Mouse (Mus musculus): ENCODE data around the gene Egr4.

The Egr4 gene

DNA sequence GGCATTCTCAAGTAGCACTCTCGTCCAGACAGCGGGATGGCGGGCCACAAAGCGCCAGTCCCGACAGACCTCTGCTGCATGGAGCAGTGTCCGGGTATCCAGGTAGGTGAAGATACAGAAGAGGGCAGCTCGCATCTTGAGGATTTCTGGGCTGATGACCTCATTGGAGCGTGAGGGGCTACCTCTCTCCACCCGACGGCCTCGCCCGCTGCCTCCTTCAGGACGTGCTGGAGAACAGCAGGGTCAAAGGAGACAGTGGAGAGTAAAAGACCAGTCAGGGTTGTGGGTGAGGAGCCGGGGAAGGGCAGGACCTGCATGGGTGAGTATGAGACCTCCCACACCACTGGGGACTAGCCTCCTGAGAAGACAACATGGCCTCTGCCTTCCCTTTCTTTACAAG is 35.0 kb downstream of the Egr4 start:
- Histone ChIP-seq H3K36me3 (ENCODE audit: control insufficient read depth, insufficient read depth, low read length, poor library complexity, severe bottlenecking) (no peaks in the 10 kb centered on the region), H3K27me3 (ENCODE audit: control insufficient read depth, insufficient read depth, low read length, poor library complexity, severe bottlenecking) (no peaks in the 10 kb centered on the region)
- no peak for DNase-seq (ENCODE audit: low read depth, low spot score)

DNA sequence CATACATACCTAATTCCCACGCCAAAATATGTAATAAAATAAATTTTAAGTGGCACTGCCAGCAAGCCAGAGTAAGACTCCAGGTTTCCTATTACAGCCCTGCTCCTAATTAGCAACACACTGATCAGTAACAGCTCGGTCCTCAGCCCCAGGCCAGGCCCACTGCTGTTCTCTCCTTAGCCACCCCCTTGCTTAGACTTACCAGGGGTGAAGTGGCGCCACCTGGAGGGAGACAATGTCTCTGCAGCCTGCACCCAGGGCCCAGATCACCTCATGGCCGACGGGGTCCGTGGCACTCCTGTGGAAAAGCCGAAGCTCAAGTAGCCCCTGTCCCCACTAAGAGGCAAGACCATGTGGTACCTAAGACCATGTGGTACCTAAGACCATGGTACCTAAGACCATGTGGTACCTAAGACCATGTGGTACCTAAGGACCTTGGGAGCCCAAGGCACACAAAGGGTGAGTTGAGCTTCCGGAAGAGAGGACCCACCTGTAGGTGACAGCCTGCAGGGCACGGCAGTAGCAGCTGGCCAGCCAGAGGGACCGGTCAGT is 35.9 kb downstream of the Egr4 start:
- Histone ChIP-seq H3K36me3 (ENCODE audit: control insufficient read depth, insufficient read depth, low read length, poor library complexity, severe bottlenecking) (no peaks in the 10 kb centered on the region), H3K27me3 (ENCODE audit: control insufficient read depth, insufficient read depth, low read length, poor library complexity, severe bottlenecking) (no peaks in the 10 kb centered on the region)
- peak; percentile 53 for DNase-seq (ENCODE audit: low read depth, low spot score)

GRCm38 (mm10) chr6:85475581-85475980 is 37.8 kb downstream of the Egr4 start:
- no peak for DNase-seq (ENCODE audit: low read depth, low spot score)
- no peaks in the 10 kb centered on the region for H3K27me3 ChIP-seq (ENCODE audit: control insufficient read depth, insufficient read depth, low read length, poor library complexity, severe bottlenecking)
- no peaks in the 10 kb centered on the region for H3K36me3 ChIP-seq (ENCODE audit: control insufficient read depth, insufficient read depth, low read length, poor library complexity, severe bottlenecking)

DNA sequence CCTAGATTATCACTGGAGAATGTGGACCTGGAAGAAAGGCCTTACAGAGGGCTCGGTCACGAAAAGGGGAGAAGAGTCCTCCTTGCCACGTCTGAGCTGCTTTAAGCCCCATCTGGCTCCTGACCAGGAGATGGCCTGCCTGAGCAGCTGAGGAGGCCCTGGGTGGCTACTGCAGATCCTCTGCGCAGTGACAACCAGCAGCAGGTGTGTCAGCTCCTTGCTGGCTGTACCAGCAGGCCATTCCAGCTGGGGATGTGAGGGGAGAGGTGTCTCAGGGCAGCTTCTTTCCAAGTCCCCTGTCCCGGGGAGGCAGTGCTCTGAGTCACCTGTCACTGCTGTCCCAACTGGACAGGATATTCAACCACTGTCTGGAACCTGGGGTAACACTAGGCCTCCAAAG is 40.8 kb downstream of the Egr4 start:
- H3K36me3 ChIP-seq (ENCODE audit: control insufficient read depth, insufficient read depth, low read length, poor library complexity, severe bottlenecking) = no peaks in the 10 kb centered on the region; the same call in 1 of the 2 replicates
- no peak for DNase-seq (ENCODE audit: low read depth, low spot score)
- H3K27me3 ChIP-seq (ENCODE audit: control insufficient read depth, insufficient read depth, low read length, poor library complexity, severe bottlenecking) = no peaks in the 10 kb centered on the region

DNA sequence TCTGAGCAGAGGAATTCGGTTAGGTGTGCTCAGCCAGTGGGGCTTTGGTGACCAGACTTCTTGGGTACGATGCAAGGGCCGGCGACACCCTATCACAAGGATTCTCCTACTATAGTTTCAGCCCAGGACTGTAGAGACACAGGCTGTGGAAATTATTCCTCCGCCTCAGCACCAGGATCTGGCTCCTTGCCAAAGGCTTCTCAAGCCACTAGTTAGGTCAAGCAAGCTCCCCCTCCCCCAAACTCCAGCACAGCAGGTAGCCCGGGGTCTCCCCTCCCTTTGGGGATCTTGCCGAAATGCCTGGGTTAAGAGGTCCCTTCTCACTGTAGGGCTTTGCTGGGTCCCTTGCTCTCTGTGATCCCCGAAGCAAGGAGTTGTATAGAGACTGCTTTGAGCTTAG is 41.4 kb downstream of the Egr4 start:
- no peak for DNase-seq (ENCODE audit: low read depth, low spot score)
- Histone ChIP-seq H3K27me3 (ENCODE audit: control insufficient read depth, insufficient read depth, low read length, poor library complexity, severe bottlenecking) (no peaks in the 10 kb centered on the region), H3K36me3 (ENCODE audit: control insufficient read depth, insufficient read depth, low read length, poor library complexity, severe bottlenecking) (no peaks in the 10 kb centered on the region; the same call in none of the 2 replicates)

DNA sequence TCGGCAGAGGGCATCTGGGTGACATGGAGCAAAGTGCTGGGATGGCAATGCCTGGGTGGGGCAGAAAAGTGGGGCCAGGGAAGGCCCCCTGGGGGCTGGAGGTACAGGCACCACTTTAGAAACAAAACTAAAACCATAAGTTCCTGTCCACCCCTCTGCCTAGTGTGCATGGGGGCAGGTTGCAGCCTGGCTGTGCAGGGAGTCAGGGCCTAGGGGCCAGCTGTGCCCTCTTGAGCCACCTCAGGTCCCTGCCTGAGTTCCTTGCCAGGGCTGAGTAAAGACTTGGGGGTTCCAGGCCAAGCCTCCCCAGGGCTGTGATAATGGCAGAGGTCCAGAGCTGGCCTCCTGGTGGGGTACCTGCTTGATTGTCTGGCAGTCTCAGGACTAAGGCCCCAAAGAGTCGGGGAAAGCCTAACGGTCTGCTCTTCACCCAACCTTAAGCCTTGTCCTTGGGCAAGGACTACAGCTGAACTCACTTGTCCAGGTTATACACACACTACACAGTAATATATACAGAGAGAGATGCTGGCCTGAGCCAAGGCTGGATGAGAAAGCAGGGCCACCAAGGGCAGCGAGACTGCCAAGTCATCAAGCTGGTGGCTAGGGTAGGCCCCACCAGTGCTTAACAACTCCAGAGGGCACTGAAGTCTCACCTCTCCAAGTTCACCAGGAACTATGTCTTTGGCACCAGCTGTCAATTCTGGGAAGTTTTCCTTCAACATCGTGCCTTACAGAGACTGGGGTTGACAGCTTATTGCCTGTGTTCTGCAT is 43.5 kb downstream of the Egr4 start:
- H3K36me3 ChIP-seq (ENCODE audit: control insufficient read depth, insufficient read depth, low read length, poor library complexity, severe bottlenecking) = peaks cover 4% of the 10 kb centered on the region
- no peak for DNase-seq (ENCODE audit: low read depth, low spot score)
- no peaks in the 10 kb centered on the region for H3K27me3 ChIP-seq (ENCODE audit: control insufficient read depth, insufficient read depth, low read length, poor library complexity, severe bottlenecking)

- H3K36me3 ChIP-seq (ENCODE audit: control insufficient read depth, insufficient read depth, low read length, poor library complexity, severe bottlenecking) = peaks cover 15% of the 10 kb centered on the region
- H3K27me3 ChIP-seq (ENCODE audit: control insufficient read depth, insufficient read depth, low read length, poor library complexity, severe bottlenecking) = no peaks in the 10 kb centered on the region
- no peak for DNase-seq (ENCODE audit: low read depth, low spot score)
Observed at GRCm38 (mm10) chr6:85465381-85465780, 48.0 kb downstream of the Egr4 start.
